Mouse (Mus musculus): ENCODE data around the gene Ltbp4.
A peak's percentile ranks its signal among the peaks of the same experiment; 100 is the strongest.

DNA sequence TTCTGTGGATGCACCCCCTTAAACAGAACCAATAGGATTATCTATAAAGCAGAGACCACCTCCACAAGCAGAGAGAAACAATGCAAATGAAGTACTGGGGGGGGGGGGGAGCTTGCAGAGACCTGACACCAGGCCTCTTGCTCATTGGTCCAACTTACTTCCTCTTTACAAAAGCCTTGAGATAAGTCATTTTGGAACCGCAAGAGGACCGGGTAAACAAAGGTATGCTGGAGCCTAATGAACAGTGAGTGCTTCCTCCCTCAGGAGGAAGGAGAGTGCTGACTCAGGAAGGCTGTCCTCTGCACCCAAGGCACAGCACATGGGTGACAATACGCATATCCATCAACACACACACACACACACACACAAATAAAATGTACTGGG lies 20.1 kb upstream of the Ltbp4 start:
- TF ChIP-seq CTCF (conservative IDR thresholded peaks at IDR 0.05 in 1 of 2, IDR thresholded peaks at IDR 0.05 in 1 of 2; ENCODE audit: low read depth in 2 of 2, low read length in 2 of 2) (no peak), ELF1 (IDR thresholded peaks at IDR 0.05; ENCODE audit: low read depth, low read length) (peak; percentile 71), ETS1 (conservative IDR thresholded peaks at IDR 0.05; ENCODE audit: low read depth, low read length) (peak; percentile 73), MAZ (IDR thresholded peaks at IDR 0.05; ENCODE audit: low read depth, low read length) (peak; percentile 89), USF1 (IDR thresholded peaks at IDR 0.05; ENCODE audit: low read depth, low read length) (no peak), MYC (IDR thresholded peaks at IDR 0.05; ENCODE audit: low read depth, low read length) (peak; percentile 73), EP300 (IDR thresholded peaks at IDR 0.05; ENCODE audit: low read length) (peak; percentile 53)
